Mouse (Mus musculus) stomach, postnatal 0 days (tissue): ENCODE data around the gene Dbn1.

ENCODE experiments used
- CTCF ChIP-seq: IDR thresholded peaks from 2 replicates; pipeline ENCODE4 v1.5.1; 2016; ENCODE audit warnings: antibody characterized with exemption, low read depth, mild to moderate bottlenecking, moderate library complexity
- EP300 ChIP-seq: optimal IDR thresholded peaks from 2 replicates; pipeline ENCODE3; 2016; ENCODE audit warnings: antibody characterized with exemption

- TF ChIP-seq CTCF: no peak
- no peak for TF ChIP-seq EP300
These were observed 31.7 kb upstream of the Dbn1 start for GRCm38 (mm10) chr13:55519606-55520005.
